Mouse (Mus musculus): ENCODE measurements around the gene Arhgef16.

GRCm38 (mm10) chr4:154312143-154312812 lies 10.8 kb upstream of the Arhgef16 start:
- TF ChIP-seq CTCF (IDR thresholded peaks at IDR 0.05; ENCODE audit: borderline replicate concordance, extremely low read depth, insufficient read depth, insufficient read length) (no peak), POLR2A (IDR thresholded peaks at IDR 0.05; ENCODE audit: borderline replicate concordance, extremely low read depth, insufficient read depth, insufficient read length, poor library complexity, severe bottlenecking) (no peak)
